ENCODE assay signal across 8 mouse cellular contexts in the genomic region with DNA sequence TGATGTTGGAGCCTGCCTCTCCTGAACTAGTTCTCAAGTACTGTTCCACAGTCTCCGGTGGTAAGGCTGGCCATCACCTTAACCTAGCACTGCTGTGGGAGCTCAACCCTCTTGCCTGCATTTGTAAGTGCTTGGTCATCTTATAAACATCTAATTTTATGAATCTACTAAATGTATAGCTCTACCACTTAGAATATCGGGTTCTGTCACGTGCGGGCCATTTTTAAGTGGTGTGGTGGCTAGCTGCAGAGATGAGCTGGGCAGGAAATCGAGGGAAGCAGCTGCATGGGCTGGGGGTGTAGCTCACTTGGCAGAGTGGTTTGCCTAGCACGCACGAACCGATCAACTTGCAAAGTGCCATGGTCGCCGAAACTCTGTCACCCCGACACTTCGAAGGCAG. TPM values are rescaled to one million over a fixed set of nuclear protein-coding genes. Genes with fewer than 3 reads are reported as not detected.
DNase-seq lines count a peak whose midpoint lies in the region; ATAC-seq and TF ChIP-seq lines count a peak whose summit lies in the region.

No protein-coding gene starts in this region.

- H3K9me3 ChIP-seq in heart, embryonic 10.5 days, result no peaks in the 10 kb centered on the region
- no peaks in the 10 kb centered on the region for H3K9me3 ChIP-seq in CH12.LX (replicated peaks; ENCODE audit: low read length)
- H3K9me3 ChIP-seq in forebrain, embryonic 14.5 days (replicated peaks; ENCODE audit: control insufficient read depth, low read length), result no peaks in the 10 kb centered on the region
- no peaks in the 10 kb centered on the region for H3K9me3 ChIP-seq in liver, embryonic 14.5 days (ENCODE audit: control insufficient read depth, low read length)

- TF ChIP-seq RAD21 in CH12.LX (IDR thresholded peaks at IDR 0.05; ENCODE audit: low read depth, low read length), result no peak

- dilution Hi-C loops in CH12.LX (cut with MboI; ENCODE audit: extremely low pct_ligation_motif_present, extremely low pct_unique_long_range_greater_than_20kb, low sequenced_read_pairs), result no loop called here

- peak overlapping the region; percentile 72 for H3K4me3 ChIP-seq in heart, embryonic 10.5 days
- peak overlapping the region; percentile 64 to 89 (median 75) for H3K4me3 ChIP-seq in CH12.LX (replicated peaks in 1 of 3; ENCODE audit: low read depth in 2 of 3, low read length in 2 of 3, poor library complexity in 1 of 3)
- peak overlapping the region; percentile 62 for H3K4me3 ChIP-seq in forebrain, embryonic 14.5 days (ENCODE audit: low read depth, low read length)
- peak overlapping the region; percentile 70 to 83 for H3K4me3 ChIP-seq in liver, embryonic 14.5 days (ENCODE audit: insufficient read depth in 1 of 2, low read depth in 2 of 2, low read length in 2 of 2)

- peak overlapping the region; percentile 32; the same call in 1 of the 2 replicates for H3K9ac ChIP-seq in CH12.LX (ENCODE audit: insufficient read depth, low read depth)
- peak overlapping the region; percentile 77 for H3K9ac ChIP-seq in forebrain, embryonic 14.5 days (ENCODE audit: low read length)
- peak overlapping the region; percentile 91 for H3K9ac ChIP-seq in liver, embryonic 14.5 days (replicated peaks)

- peak overlapping the region; percentile 82 for H3K4me2 ChIP-seq in CH12.LX (ENCODE audit: insufficient read depth, low read depth, poor library complexity, severe bottlenecking)
- peak overlapping the region; percentile 57 for H3K4me2 ChIP-seq in forebrain, embryonic 14.5 days (ENCODE audit: low read length)
- peak overlapping the region; percentile 80 for H3K4me2 ChIP-seq in liver, embryonic 14.5 days (ENCODE audit: low read depth)

- H3K36me3 ChIP-seq in heart, embryonic 10.5 days, result peaks cover 22% of the 10 kb centered on the region
- H3K36me3 ChIP-seq in CH12.LX (replicated peaks in 1 of 2; ENCODE audit: control insufficient read depth in 1 of 2, insufficient read depth in 1 of 2, low read length in 1 of 2), result peaks cover 16 to 35% of the 10 kb centered on the region in 2 experiments
- H3K36me3 ChIP-seq in forebrain, embryonic 14.5 days (ENCODE audit: control insufficient read depth, insufficient read depth, low read length), result peaks cover 23% of the 10 kb centered on the region
- H3K36me3 ChIP-seq in liver, embryonic 14.5 days (replicated peaks; ENCODE audit: control insufficient read depth, insufficient read depth, low read depth), result peaks cover 23% of the 10 kb centered on the region

- no peak for DNase-seq in heart, embryonic 10.5 days (ENCODE audit: low spot score)
- no peak for DNase-seq in heart, adult 18-20 months
- DNase-seq in CH12.LX (ENCODE audit: extremely low read depth), result no peak
- DNase-seq in forebrain, embryonic 14.5 days (ENCODE audit: low spot score), result no peak
- no peak for DNase-seq in liver, embryonic 14.5 days (ENCODE audit: low read depth in 3 of 3, low spot score in 3 of 3)
- no peak for DNase-seq in layer of hippocampus, adult 9-10 months (ENCODE audit: low spot score)
- no peak for DNase-seq in left cerebral cortex, adult 11 months (ENCODE audit: low spot score)
- no peak for DNase-seq in thymus, postnatal 4 days

- H3K79me2 ChIP-seq in CH12.LX (replicated peaks; ENCODE audit: control insufficient read depth, extremely low read depth, insufficient read depth, poor library complexity, severe bottlenecking), result peaks cover 15% of the 10 kb centered on the region

- H3K27ac ChIP-seq in heart, embryonic 10.5 days, result peak overlapping the region; percentile 96; the same call in 1 of the 2 replicates
- peak overlapping the region; percentile 96 for H3K27ac ChIP-seq in CH12.LX (ENCODE audit: insufficient read depth, low read depth)
- H3K27ac ChIP-seq in forebrain, embryonic 14.5 days (ENCODE audit: low read depth, low read length), result 0 out of 2 replicates have a peak overlapping the region, but pooled peaks have one; percentile 93
- H3K27ac ChIP-seq in liver, embryonic 14.5 days, result peak overlapping the region; percentile 92

- in situ Hi-C loops in CH12.LX (cut with MboI; ENCODE audit: low pct_ligation_motif_present, low pct_unique_long_range_greater_than_20kb, low sequenced_read_pairs), result no loop called here

- no peak for TF ChIP-seq POLR2A in CH12.LX (IDR thresholded peaks at IDR 0.05; ENCODE audit: low read depth, low read length)

- H3K4me1 ChIP-seq in heart, embryonic 10.5 days, result no peaks in the 10 kb centered on the region
- no peaks in the 10 kb centered on the region for H3K4me1 ChIP-seq in CH12.LX (ENCODE audit: control insufficient read depth in 1 of 2, insufficient read depth in 2 of 2)
- H3K4me1 ChIP-seq in forebrain, embryonic 14.5 days (ENCODE audit: control insufficient read depth, insufficient read depth, low read length), result no peaks in the 10 kb centered on the region
- 0 out of 4 replicates have a peak, but pooled peaks cover 0 to 2% of the 10 kb centered on the region in 2 experiments for H3K4me1 ChIP-seq in liver, embryonic 14.5 days (replicated peaks; ENCODE audit: control insufficient read depth in 2 of 2, insufficient read depth in 2 of 2, low read length in 1 of 2)

- TF ChIP-seq CTCF in CH12.LX (conservative IDR thresholded peaks at IDR 0.05 in 1 of 2, IDR thresholded peaks at IDR 0.05 in 1 of 2; ENCODE audit: low read depth in 2 of 2, low read length in 2 of 2), result no peak
- no peak for TF ChIP-seq CTCF in liver, embryonic 14.5 days (IDR thresholded peaks at IDR 0.05; ENCODE audit: low read depth)

- ATAC-seq in forebrain, embryonic 14.5 days, result no peak; the same call in 1 of the 2 replicates
- peak; percentile 9; the same call in 1 of the 2 replicates for ATAC-seq in liver, embryonic 14.5 days (ENCODE audit: insufficient read depth)

- no peaks in the 10 kb centered on the region for H3K27me3 ChIP-seq in heart, embryonic 10.5 days (ENCODE audit: insufficient read depth, poor library complexity, severe bottlenecking)
- no peaks in the 10 kb centered on the region for H3K27me3 ChIP-seq in CH12.LX (replicated peaks)
- no peaks in the 10 kb centered on the region for H3K27me3 ChIP-seq in forebrain, embryonic 14.5 days (replicated peaks; ENCODE audit: control insufficient read depth, insufficient read depth, low read length)
- no peaks in the 10 kb centered on the region for H3K27me3 ChIP-seq in liver, embryonic 14.5 days (ENCODE audit: control insufficient read depth, insufficient read depth, low read length)

- 33% methylated on average over 12 of the region's 12 CpGs for WGBS in heart, embryonic 10.5 days
- WGBS in forebrain, embryonic 14.5 days, result 44% methylated on average over 12 of the region's 12 CpGs
- 20% methylated on average over 12 of the region's 12 CpGs for WGBS in liver, embryonic 14.5 days (ENCODE audit: insufficient replicate concordance)

- no peak for TF ChIP-seq EP300 in CH12.LX (IDR thresholded peaks at IDR 0.05; ENCODE audit: low read length)
- TF ChIP-seq EP300 in liver, embryonic 14.5 days (IDR thresholded peaks at IDR 0.05; ENCODE audit: low read depth), result no peak

TF ChIP-seq in CH12.LX, 34 proteins besides CTCF, POLR2A, EP300 and RAD21:
- TF ChIP-seq MAX (IDR thresholded peaks at IDR 0.05; ENCODE audit: low read length) (no peak), BHLHE40 (IDR thresholded peaks at IDR 0.05; ENCODE audit: low read depth, low read length) (peak; percentile 70)
TF ChIP-seq in CH12.LX: peak in this region for 1.

RNA-seq across cellular contexts. Expression of a gene that starts 1.1 kb away (rescaled TPM):
- polyA plus RNA-seq in heart, embryonic 10.5 days (2016; fragmentation: Nextera tagmentation; extraction: Ambion mirVana), result 36.6 and 53.0 TPM in 2 replicates
- total RNA-seq in heart, adult 18-20 months (2021), result 10 to 100 TPM; 10.7 to 16.0 TPM
- total RNA-seq in CH12.LX (2012; rRNA removed) (13.7 and 15.2 TPM in 2 replicates), CH12.LX (2014; rRNA removed) (14.2 and 16.5 TPM in 2 replicates)
- 76.8 and 89.1 TPM in 2 replicates for polyA plus RNA-seq in CH12.LX (2012; ENCODE audit: insufficient read length, low read depth)
- polyA plus RNA-seq in forebrain, embryonic 14.5 days (2014; fragmentation: Nextera tagmentation; extraction: Ambion mirVana), result 42.3 and 43.8 TPM in 2 replicates
- 5.1 and 10.4 TPM in 2 replicates for polyA plus RNA-seq in liver, embryonic 14.5 days (2012; rRNA removed)
- 8.7 and 9.6 TPM in 2 replicates for polyA plus RNA-seq in liver, embryonic 14.5 days (2014; fragmentation: Nextera tagmentation; extraction: Ambion mirVana)

RNA-seq across cellular contexts. Expression of a gene that starts 48.6 kb away (rescaled TPM):
- 19.3 and 23.6 TPM in 2 replicates for polyA plus RNA-seq in heart, embryonic 10.5 days (2016; fragmentation: Nextera tagmentation; extraction: Ambion mirVana)
- 10 to 100 TPM; 21.1 to 31.8 TPM for total RNA-seq in heart, adult 18-20 months (2021)
- total RNA-seq in CH12.LX (2012; rRNA removed), result 4.3 and 5.7 TPM in 2 replicates
- total RNA-seq in CH12.LX (2014; rRNA removed), result 12.3 and 16.6 TPM in 2 replicates
- polyA plus RNA-seq in CH12.LX (2012; ENCODE audit: insufficient read length, low read depth), result 6.5 and 8.9 TPM in 2 replicates
- 113 and 144 TPM in 2 replicates for polyA plus RNA-seq in forebrain, embryonic 14.5 days (2014; fragmentation: Nextera tagmentation; extraction: Ambion mirVana)
- 1.2 and 2.0 TPM in 2 replicates for polyA plus RNA-seq in liver, embryonic 14.5 days (2012; rRNA removed)
- 3.3 and 5.4 TPM in 2 replicates for polyA plus RNA-seq in liver, embryonic 14.5 days (2014; fragmentation: Nextera tagmentation; extraction: Ambion mirVana)

Comparison
In these comparisons a context has a peak if more than half of its experiments do, and no peak if none do; other contexts are left out.
1. H3K9ac ChIP-seq: peak in every context shown above with its lines; median percentile 91 in liver, embryonic 14.5 days; 77 in forebrain, embryonic 14.5 days; 32 in CH12.LX.